Mouse (Mus musculus) cortical plate, adult 2 months (tissue): ENCODE results near the gene Ano6.

ENCODE experiments used
- CTCF ChIP-seq: fragments of 200-500 bp; IDR thresholded peaks from 2 replicates; pipeline ENCODE4 v1.5.1; 2011; ENCODE audit warnings: mild to moderate bottlenecking, control low read depth, low read length; ENCODE audit not compliant: insufficient read depth; ENCODE audit errors: extremely low read depth
- POLR2A ChIP-seq: fragments of 200-500 bp; IDR thresholded peaks from 2 replicates; pipeline ENCODE4 v1.6.1; 2011; ENCODE audit warnings: mild to moderate bottlenecking, low read length, control low read depth; ENCODE audit not compliant: insufficient read depth; ENCODE audit errors: extremely low read depth

DNA sequence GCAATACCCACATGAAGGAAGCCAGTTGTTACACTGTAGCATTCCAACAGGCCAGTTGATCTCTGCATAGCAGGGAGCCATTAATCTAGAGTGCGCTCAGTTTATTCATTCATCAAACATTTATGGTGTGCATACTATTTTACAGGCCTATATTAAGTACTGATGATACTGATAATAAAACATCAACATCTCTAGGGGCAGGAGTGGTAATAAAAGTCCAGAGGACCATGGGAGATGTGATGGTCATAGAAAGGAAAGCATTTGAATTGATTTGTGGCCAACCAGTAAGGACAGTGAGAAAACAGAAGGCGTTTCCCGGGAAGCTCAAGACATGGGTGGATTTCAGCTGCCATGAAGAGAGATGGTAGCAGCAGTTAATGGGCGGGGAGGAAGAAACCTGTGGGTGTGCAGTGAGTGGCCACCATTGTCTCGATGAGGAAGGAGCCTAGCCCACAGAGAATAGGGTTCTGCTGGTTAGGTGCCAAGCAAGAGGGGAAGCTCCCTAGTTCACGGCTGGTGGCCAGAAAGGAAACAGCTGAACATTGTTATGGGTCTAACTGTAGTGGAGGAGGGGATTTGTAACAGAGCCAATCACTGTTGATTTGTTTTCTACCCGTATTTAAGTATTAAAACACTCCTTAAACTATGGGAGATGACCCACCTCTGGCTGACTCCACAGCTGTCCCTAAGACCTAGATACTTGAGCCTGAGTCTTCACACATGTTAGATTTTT, 115.5 kb downstream of the Ano6 start:
- TF ChIP-seq POLR2A (no peak), CTCF (no peak)
